Mouse (Mus musculus) midbrain, embryonic 13.5 days (tissue): ENCODE results near the gene Irf6. TPM values are rescaled to one million over a fixed set of nuclear protein-coding genes. Genes with fewer than 3 reads are reported as not detected.

ENCODE experiments used
- ATAC-seq: fragments of 200-750 bp; cut with Nextera tagmentation; 2 replicates; pipeline ENCODE4 v1.8.0; 2017; ENCODE audit warnings: mild to moderate bottlenecking, moderate TSS enrichment, moderate library complexity
- H3K27ac ChIP-seq: fragments of 300-500 bp; sonication (generic); 2 replicates; pipeline ENCODE4 v1.5.1; 2015; ENCODE audit warnings: inconsistent platforms, mild to moderate bottlenecking, moderate library complexity
- H3K27me3 ChIP-seq: fragments of 300-500 bp; sonication (generic); 2 replicates; pipeline ENCODE4 v1.6.1; 2015; ENCODE audit warnings: mild to moderate bottlenecking, inconsistent platforms
- H3K36me3 ChIP-seq: fragments of 300-500 bp; sonication (generic); 2 replicates; pipeline ENCODE4 v1.6.1; 2015; ENCODE audit warnings: mild to moderate bottlenecking, inconsistent platforms
- H3K4me1 ChIP-seq: fragments of 300-500 bp; sonication (generic); replicated peaks from 2 replicates; pipeline ENCODE4 v1.6.1; 2015; ENCODE audit warnings: inconsistent platforms
- H3K4me2 ChIP-seq: fragments of 300-500 bp; sonication (generic); replicated peaks from 2 replicates; pipeline ENCODE4 v1.6.1; 2015; ENCODE audit warnings: moderate library complexity, mild to moderate bottlenecking, inconsistent platforms
- H3K4me3 ChIP-seq: fragments of 300-500 bp; sonication (generic); replicated peaks from 2 replicates; pipeline ENCODE4 v1.5.1; 2015; ENCODE audit warnings: mild to moderate bottlenecking, inconsistent platforms
- H3K9ac ChIP-seq: fragments of 300-500 bp; sonication (generic); replicated peaks from 2 replicates; pipeline ENCODE4 v1.6.1; 2015; ENCODE audit warnings: mild to moderate bottlenecking, inconsistent platforms
- H3K9me3 ChIP-seq: fragments of 300-500 bp; sonication (generic); 2 replicates; pipeline ENCODE4 v1.6.1; 2016; ENCODE audit warnings: mild to moderate bottlenecking, inconsistent platforms
- WGBS: fragments of 180-500 bp; shearing (Covaris S2); methylation state at CpG from one replicate; pipeline ENCODE4 v1.1.7; 2015; 5-methylcytosine and 5-hydroxymethylcytosine counted together
- polyA plus RNA-seq: library from polyadenylated mRNA; unstranded; fragments of >200 nt; fragmentation: Nextera tagmentation; extraction: Ambion mirVana; gene quantifications from 2 replicates; pipeline ENCODE4 v1.2.1, GENCODE M21; 2015

Irf6 gene
- polyA plus RNA-seq, 1 experiment from 2014 or later: 0.74 TPM

- Histone ChIP-seq H3K4me1 (peaks cover 13% of the 10 kb centered on the region), H3K27me3 (no peaks in the 10 kb centered on the region), H3K4me2 (no peak overlapping the region), H3K9ac (no peak overlapping the region; the same call in 1 of the 2 replicates), H3K36me3 (no peaks in the 10 kb centered on the region), H3K27ac (peak overlapping the region; percentile 51), H3K4me3 (no peak overlapping the region), H3K9me3 (no peaks in the 10 kb centered on the region)
- WGBS: 22% methylated on average over 9 of the region's 9 CpGs
- ATAC-seq: peak; percentile 96
Measured at GRCm38 (mm10) chr1:193189151-193189621, 36.3 kb downstream of the Irf6 start.

GRCm38 (mm10) chr1:193189771-193190170 is 36.9 kb downstream of the Irf6 start:
- H3K36me3 ChIP-seq: no peaks in the 10 kb centered on the region
- WGBS: 65% methylated on average over 3 of the region's 3 CpGs
- peaks cover 13% of the 10 kb centered on the region for H3K4me1 ChIP-seq
- H3K27me3 ChIP-seq: no peaks in the 10 kb centered on the region
- H3K27ac ChIP-seq: peak overlapping the region; percentile 51
- H3K9ac ChIP-seq: no peak overlapping the region; the same call in 1 of the 2 replicates
- no peak for ATAC-seq
- H3K9me3 ChIP-seq: no peaks in the 10 kb centered on the region
- H3K4me3 ChIP-seq: no peak overlapping the region
- no peak overlapping the region for H3K4me2 ChIP-seq

GRCm38 (mm10) chr1:193191675-193192283 is 38.9 kb downstream of the Irf6 start:
- H3K9me3 ChIP-seq: no peaks in the 10 kb centered on the region
- WGBS: 95% methylated on average over 7 of the region's 7 CpGs
- H3K36me3 ChIP-seq: no peaks in the 10 kb centered on the region
- H3K27me3 ChIP-seq: no peaks in the 10 kb centered on the region
- no peak overlapping the region for H3K4me2 ChIP-seq
- peaks cover 13% of the 10 kb centered on the region for H3K4me1 ChIP-seq
- no peak overlapping the region for H3K9ac ChIP-seq
- H3K4me3 ChIP-seq: no peak overlapping the region
- ATAC-seq: no peak
- H3K27ac ChIP-seq: no peak overlapping the region

- Histone ChIP-seq H3K27me3 (no peaks in the 10 kb centered on the region), H3K4me3 (no peak overlapping the region), H3K9me3 (no peaks in the 10 kb centered on the region), H3K9ac (no peak overlapping the region), H3K4me2 (no peak overlapping the region), H3K27ac (no peak overlapping the region), H3K36me3 (no peaks in the 10 kb centered on the region), H3K4me1 (peaks cover 6% of the 10 kb centered on the region)
- 79% methylated on average over 3 of the region's 3 CpGs for WGBS
- no peak for ATAC-seq
Measured at GRCm38 (mm10) chr1:193194416-193195140, 41.7 kb downstream of the Irf6 start.

- no peak for ATAC-seq
- WGBS: 70% methylated on average over 3 of the region's 3 CpGs
- no peaks in the 10 kb centered on the region for H3K27me3 ChIP-seq
Measured at GRCm38 (mm10) chr1:193195169-193195810, 42.4 kb downstream of the Irf6 start.

GRCm38 (mm10) chr1:193197494-193198205 is 44.7 kb downstream of the Irf6 start:
- no peak overlapping the region for H3K9ac ChIP-seq
- no peaks in the 10 kb centered on the region for H3K36me3 ChIP-seq
- H3K4me2 ChIP-seq: no peak overlapping the region
- H3K4me1 ChIP-seq: no peaks in the 10 kb centered on the region
- 90% methylated on average over 18 of the region's 18 CpGs for WGBS
- no peak for ATAC-seq
- no peak overlapping the region for H3K27ac ChIP-seq
- H3K4me3 ChIP-seq: no peak overlapping the region
- H3K27me3 ChIP-seq: no peaks in the 10 kb centered on the region
- H3K9me3 ChIP-seq: no peaks in the 10 kb centered on the region

More at GRCm38 (mm10) chr1:193195169-193195810, 42.4 kb downstream of the Irf6 start:
- Histone ChIP-seq H3K27ac (no peak overlapping the region), H3K4me1 (no peaks in the 10 kb centered on the region), H3K4me3 (no peak overlapping the region), H3K9ac (no peak overlapping the region), H3K36me3 (no peaks in the 10 kb centered on the region), H3K4me2 (no peak overlapping the region), H3K9me3 (no peaks in the 10 kb centered on the region)

- Histone ChIP-seq H3K36me3 (no peaks in the 10 kb centered on the region), H3K4me3 (no peak overlapping the region), H3K9me3 (no peaks in the 10 kb centered on the region), H3K4me1 (no peaks in the 10 kb centered on the region), H3K9ac (no peak overlapping the region), H3K4me2 (no peak overlapping the region), H3K27ac (no peak overlapping the region), H3K27me3 (no peaks in the 10 kb centered on the region)
- no peak for ATAC-seq
- WGBS: 91% methylated on average over 2 of the region's 2 CpGs
Measured at GRCm38 (mm10) chr1:193198312-193198711, 45.4 kb downstream of the Irf6 start.

GRCm38 (mm10) chr1:193200640-193201382 is 47.9 kb downstream of the Irf6 start:
- no peaks in the 10 kb centered on the region for H3K27me3 ChIP-seq

GRCm38 (mm10) chr1:193201383-193201778 is 48.5 kb downstream of the Irf6 start, which contains the start of gene Traf3ip3:
Gene Traf3ip3, minus strand, starts transcription at chr1:193201703.
- ATAC-seq: no peak
- Histone ChIP-seq H3K36me3 (no peaks in the 10 kb centered on the region), H3K4me2 (no peak within 1 kb of the TSS), H3K9me3 (no peaks in the 10 kb centered on the region), H3K27me3 (no peaks in the 10 kb centered on the region), H3K4me1 (no peaks in the 10 kb centered on the region), H3K4me3 (no peak within 1 kb of the TSS), H3K9ac (no peak within 1 kb of the TSS), H3K27ac (no peak within 1 kb of the TSS)
- 73% methylated on average over 5 of the region's 5 CpGs for WGBS

More at GRCm38 (mm10) chr1:193200640-193201382, 47.9 kb downstream of the Irf6 start:
- Histone ChIP-seq H3K4me3 (no peak overlapping the region), H3K36me3 (no peaks in the 10 kb centered on the region), H3K4me1 (no peaks in the 10 kb centered on the region), H3K4me2 (no peak overlapping the region), H3K9ac (no peak overlapping the region), H3K9me3 (no peaks in the 10 kb centered on the region), H3K27ac (no peak overlapping the region)
- WGBS: 88% methylated on average over 8 of the region's 8 CpGs
- no peak for ATAC-seq

- WGBS: 66% methylated on average over 2 of the region's 2 CpGs
Measured at GRCm38 (mm10) chr1:193203821-193204220, 50.9 kb downstream of the Irf6 start.

GRCm38 (mm10) chr1:193205431-193205830 is 52.5 kb downstream of the Irf6 start:
- H3K9ac ChIP-seq: no peak overlapping the region
- H3K9me3 ChIP-seq: no peaks in the 10 kb centered on the region
- H3K4me1 ChIP-seq: no peaks in the 10 kb centered on the region
- H3K4me2 ChIP-seq: no peak overlapping the region
- H3K4me3 ChIP-seq: no peak overlapping the region
- H3K36me3 ChIP-seq: no peaks in the 10 kb centered on the region
- 92% methylated on average over 2 of the region's 2 CpGs for WGBS
- ATAC-seq: no peak
- no peaks in the 10 kb centered on the region for H3K27me3 ChIP-seq
- no peak overlapping the region for H3K27ac ChIP-seq

More at GRCm38 (mm10) chr1:193203821-193204220, 50.9 kb downstream of the Irf6 start:
- no peak overlapping the region for H3K4me2 ChIP-seq
- H3K27ac ChIP-seq: no peak overlapping the region
- no peaks in the 10 kb centered on the region for H3K4me1 ChIP-seq
- no peak for ATAC-seq
- H3K27me3 ChIP-seq: no peaks in the 10 kb centered on the region
- no peak overlapping the region for H3K9ac ChIP-seq
- no peaks in the 10 kb centered on the region for H3K36me3 ChIP-seq
- no peak overlapping the region for H3K4me3 ChIP-seq
- no peaks in the 10 kb centered on the region for H3K9me3 ChIP-seq
